Mouse (Mus musculus) midbrain, embryonic 16.5 days (tissue): ENCODE results near the gene Vmn1r72. TPM values are rescaled to one million over a fixed set of nuclear protein-coding genes. Genes with fewer than 3 reads are reported as not detected.
"Not testable (repeated sequence)": the region's sequence is repeated elsewhere in the genome, so short reads cannot be mapped to it uniquely, and the experiment has no call there.

ENCODE experiments used
- ATAC-seq: fragments of 200-750 bp; cut with Nextera tagmentation; 2 replicates; pipeline ENCODE4 v1.8.0; 2017; ENCODE audit warnings: moderate TSS enrichment
- H3K27ac ChIP-seq: fragments of 300-500 bp; sonication (generic); 2 replicates; pipeline ENCODE4 v1.5.1; 2014; ENCODE audit warnings: mild to moderate bottlenecking, low read length, mixed read lengths
- H3K27me3 ChIP-seq: fragments of 300-500 bp; sonication (generic); 2 replicates; pipeline ENCODE4 v1.6.1; 2014; ENCODE audit warnings: low read depth, low read length, mixed read lengths; ENCODE audit not compliant: control insufficient read depth, insufficient read depth
- H3K36me3 ChIP-seq: fragments of 300-500 bp; sonication (generic); 2 replicates; pipeline ENCODE4 v1.6.1; 2014; ENCODE audit warnings: mild to moderate bottlenecking, low read length, moderate library complexity, mixed read lengths; ENCODE audit not compliant: control insufficient read depth, insufficient read depth
- H3K4me1 ChIP-seq: fragments of 300-500 bp; sonication (generic); 2 replicates; pipeline ENCODE4 v1.6.1; 2014; ENCODE audit warnings: mild to moderate bottlenecking, low read length, mixed read lengths; ENCODE audit not compliant: control insufficient read depth, insufficient read depth
- H3K4me2 ChIP-seq: fragments of 300-500 bp; sonication (generic); 2 replicates; pipeline ENCODE4 v1.6.1; 2014; ENCODE audit warnings: mild to moderate bottlenecking, low read length, mixed read lengths
- H3K4me3 ChIP-seq: fragments of 300-500 bp; sonication (generic); 2 replicates; pipeline ENCODE4 v1.5.1; 2014; ENCODE audit warnings: low read depth, mild to moderate bottlenecking, low read length, moderate library complexity, mixed read lengths
- H3K9ac ChIP-seq: fragments of 300-500 bp; sonication (generic); 2 replicates; pipeline ENCODE4 v1.6.1; 2014; ENCODE audit warnings: low read depth, low read length, mixed read lengths
- H3K9me3 ChIP-seq: fragments of 300-500 bp; sonication (generic); replicated peaks from 2 replicates; pipeline ENCODE4 v1.6.1; 2014; ENCODE audit warnings: mild to moderate bottlenecking, low read length, mixed read lengths; ENCODE audit not compliant: control insufficient read depth, poor library complexity, severe bottlenecking
- WGBS: fragments of 180-500 bp; shearing (Covaris S2); extraction: QIAGEN DNeasy Blood & Tissue Kit; methylation state at CpG from one replicate; pipeline ENCODE4 v1.1.7; 2014; 5-methylcytosine and 5-hydroxymethylcytosine counted together
- polyA plus RNA-seq: library from polyadenylated mRNA; unstranded; fragments of >200 nt; fragmentation: Nextera tagmentation; extraction: Ambion mirVana; gene quantifications from 2 replicates; pipeline ENCODE4 v1.2.1, GENCODE M21; 2015

The Vmn1r72 gene
- polyA plus RNA-seq: not detected in 2 replicates

- not testable (repeated sequence) for H3K4me2 ChIP-seq, H3K4me1 ChIP-seq, H3K27me3 ChIP-seq, ATAC-seq, H3K36me3 ChIP-seq, H3K27ac ChIP-seq, H3K9ac ChIP-seq, H3K4me3 ChIP-seq
- H3K9me3 ChIP-seq: peaks cover 20% of the 10 kb centered on the region
Measured at GRCm38 (mm10) chr7:11680047-11680446, at the start of gene Vmn1r72. TSS of gene Vmn1r72 (minus strand) at chr7:11680147.

GRCm38 (mm10) chr7:11617082-11617481, 62.9 kb downstream of the Vmn1r72 start:
- H3K27me3 ChIP-seq, H3K9me3 ChIP-seq, H3K27ac ChIP-seq, H3K4me2 ChIP-seq, H3K4me3 ChIP-seq, H3K4me1 ChIP-seq, ATAC-seq, H3K9ac ChIP-seq, H3K36me3 ChIP-seq: not testable (repeated sequence)
- WGBS: 11% methylated on average over 8 of the region's 8 CpGs

Other genes with a start within 250 kb of the Vmn1r72 start
- not detected in 2 replicates for gene Zscan4-ps2, start 165.8 kb downstream of the Vmn1r72 start, polyA plus RNA-seq
- not detected in 2 replicates for gene Zscan4-ps3, start 70.8 kb downstream of the Vmn1r72 start, polyA plus RNA-seq
- not detected in 2 replicates for gene Vmn1r73, start 50.1 kb upstream of the Vmn1r72 start, polyA plus RNA-seq
- not detected in 2 replicates for gene Vmn1r74, start 153.8 kb upstream of the Vmn1r72 start, polyA plus RNA-seq
- gene Vmn1r75, start 194.5 kb upstream of the Vmn1r72 start, polyA plus RNA-seq: not detected in 2 replicates